In the genomic region with DNA sequence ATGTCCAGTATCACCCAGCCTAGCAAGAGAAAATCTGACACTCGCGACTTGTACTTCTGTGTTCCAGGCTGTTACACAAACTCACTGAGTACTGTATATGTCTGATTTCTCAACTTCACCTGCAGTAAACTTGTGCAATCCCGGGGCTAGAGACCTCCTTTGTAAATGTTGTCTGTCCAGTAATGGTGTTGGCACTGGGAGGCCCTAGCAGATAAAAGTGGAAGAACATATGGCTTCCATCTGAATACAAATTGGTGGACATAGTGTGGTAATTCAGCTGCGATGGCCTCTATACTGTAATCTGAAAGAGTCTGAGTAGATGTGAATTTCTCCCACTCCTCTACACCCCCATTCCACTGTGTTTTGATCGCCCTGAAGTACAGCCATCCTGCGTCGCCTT, we compare ENCODE assay signal across 8 mouse cellular contexts.
DNase-seq lines count a peak whose midpoint lies in the region; ATAC-seq lines count a peak whose summit lies in the region.

No protein-coding gene starts in this region.

- DNase-seq in embryo, embryonic 10.5 days (ENCODE audit: low spot score) = peak; percentile 8
- DNase-seq in embryo, embryonic 11 days = no peak
- DNase-seq in midbrain, embryonic 14.5 days = no peak
- no peak for DNase-seq in left cerebral cortex, adult 8-10 months (ENCODE audit: low spot score in 2 of 2)
- DNase-seq in urinary bladder, postnatal 10 days (ENCODE audit: low spot score) = no peak

- H3K9me3 ChIP-seq in midbrain, embryonic 16.5 days (replicated peaks; ENCODE audit: control insufficient read depth, low read length, poor library complexity, severe bottlenecking) = no peaks in the 10 kb centered on the region
- no peaks in the 10 kb centered on the region for H3K9me3 ChIP-seq in midbrain, embryonic 14.5 days (ENCODE audit: control insufficient read depth, low read length)
- H3K9me3 ChIP-seq in limb, embryonic 12.5 days = no peaks in the 10 kb centered on the region
- H3K9me3 ChIP-seq in stomach, embryonic 16.5 days (replicated peaks; ENCODE audit: control insufficient read depth, low read length) = no peaks in the 10 kb centered on the region

- no peaks in the 10 kb centered on the region; the same call in 1 of the 2 replicates for H3K4me1 ChIP-seq in midbrain, embryonic 16.5 days (ENCODE audit: control insufficient read depth, insufficient read depth, low read length)
- no peaks in the 10 kb centered on the region for H3K4me1 ChIP-seq in midbrain, embryonic 14.5 days (ENCODE audit: control insufficient read depth, insufficient read depth, low read length)
- peaks cover 11% of the 10 kb centered on the region for H3K4me1 ChIP-seq in limb, embryonic 12.5 days (replicated peaks)
- H3K4me1 ChIP-seq in stomach, embryonic 16.5 days (ENCODE audit: control insufficient read depth, insufficient read depth, low read length) = peaks cover 9% of the 10 kb centered on the region

- no peaks in the 10 kb centered on the region for H3K27me3 ChIP-seq in midbrain, embryonic 16.5 days (ENCODE audit: control insufficient read depth, insufficient read depth, low read depth, low read length)
- no peaks in the 10 kb centered on the region for H3K27me3 ChIP-seq in midbrain, embryonic 14.5 days (ENCODE audit: control insufficient read depth, insufficient read depth, low read length)
- H3K27me3 ChIP-seq in limb, embryonic 12.5 days = no peaks in the 10 kb centered on the region
- H3K27me3 ChIP-seq in stomach, embryonic 16.5 days (ENCODE audit: control insufficient read depth, insufficient read depth, low read length) = no peaks in the 10 kb centered on the region

- H3K4me2 ChIP-seq in midbrain, embryonic 16.5 days (ENCODE audit: low read length) = peak overlapping the region; percentile 19; the same call in 1 of the 2 replicates
- no peak overlapping the region for H3K4me2 ChIP-seq in midbrain, embryonic 14.5 days (ENCODE audit: low read length)
- peak overlapping the region; percentile 27 for H3K4me2 ChIP-seq in limb, embryonic 12.5 days
- peak overlapping the region; percentile 44 for H3K4me2 ChIP-seq in stomach, embryonic 16.5 days (ENCODE audit: low read depth, low read length)

- H3K9ac ChIP-seq in midbrain, embryonic 16.5 days (ENCODE audit: low read depth, low read length) = no peak overlapping the region
- H3K9ac ChIP-seq in midbrain, embryonic 14.5 days (replicated peaks; ENCODE audit: low read length) = no peak overlapping the region
- H3K9ac ChIP-seq in limb, embryonic 12.5 days (replicated peaks) = no peak overlapping the region
- no peak overlapping the region for H3K9ac ChIP-seq in stomach, embryonic 16.5 days (ENCODE audit: low read length)

- ATAC-seq in midbrain, embryonic 16.5 days = no peak
- ATAC-seq in midbrain, embryonic 14.5 days (ENCODE audit: low FRiP score, low TSS enrichment) = no peak
- ATAC-seq in limb, embryonic 12.5 days (ENCODE audit: insufficient number of reproducible peaks, insufficient read depth, low FRiP score, low TSS enrichment, low read depth) = no peak
- ATAC-seq in stomach, embryonic 16.5 days (ENCODE audit: insufficient read depth, low FRiP score) = no peak

- no peaks in the 10 kb centered on the region for H3K36me3 ChIP-seq in midbrain, embryonic 16.5 days (ENCODE audit: control insufficient read depth, insufficient read depth, low read length)
- H3K36me3 ChIP-seq in midbrain, embryonic 14.5 days (ENCODE audit: control insufficient read depth, insufficient read depth, low read length) = no peaks in the 10 kb centered on the region
- no peaks in the 10 kb centered on the region for H3K36me3 ChIP-seq in limb, embryonic 12.5 days
- no peaks in the 10 kb centered on the region for H3K36me3 ChIP-seq in stomach, embryonic 16.5 days (ENCODE audit: control insufficient read depth, insufficient read depth, low read length)

- 66% methylated on average over 7 of the region's 7 CpGs for WGBS in midbrain, embryonic 16.5 days
- WGBS in midbrain, embryonic 14.5 days = 75% methylated on average over 7 of the region's 7 CpGs
- WGBS in limb, embryonic 12.5 days = 54% methylated on average over 7 of the region's 7 CpGs
- 43% methylated on average over 7 of the region's 7 CpGs for WGBS in stomach, embryonic 16.5 days

- no peak overlapping the region for H3K4me3 ChIP-seq in midbrain, embryonic 16.5 days (ENCODE audit: low read depth, low read length)
- H3K4me3 ChIP-seq in midbrain, embryonic 14.5 days (replicated peaks; ENCODE audit: low read depth, low read length) = no peak overlapping the region
- H3K4me3 ChIP-seq in limb, embryonic 12.5 days (replicated peaks) = no peak overlapping the region
- H3K4me3 ChIP-seq in stomach, embryonic 16.5 days (replicated peaks; ENCODE audit: low read length) = no peak overlapping the region

- no peak overlapping the region for H3K27ac ChIP-seq in midbrain, embryonic 16.5 days (ENCODE audit: low read length)
- H3K27ac ChIP-seq in midbrain, embryonic 14.5 days (replicated peaks; ENCODE audit: low read depth, low read length) = no peak overlapping the region
- peak overlapping the region; percentile 67; the same call in 1 of the 2 replicates for H3K27ac ChIP-seq in limb, embryonic 12.5 days
- H3K27ac ChIP-seq in stomach, embryonic 16.5 days (ENCODE audit: low read length) = peak overlapping the region; percentile 16; the same call in 1 of the 2 replicates

Comparison
In these comparisons a context has a peak if more than half of its experiments do, and no peak if none do; other contexts are left out.
1. H3K27ac ChIP-seq: peak in limb, embryonic 12.5 days (single experiment) and stomach, embryonic 16.5 days (single experiment); none in midbrain, embryonic 16.5 days (single experiment) and midbrain, embryonic 14.5 days (single experiment).